Mouse (Mus musculus): ENCODE results near the gene Kcp. TPM values are rescaled to one million over a fixed set of nuclear protein-coding genes. Genes with fewer than 3 reads are reported as not detected.

The Kcp gene
- polyA plus RNA-seq, 2 experiments = 27.1 to 92.4 TPM

DNA sequence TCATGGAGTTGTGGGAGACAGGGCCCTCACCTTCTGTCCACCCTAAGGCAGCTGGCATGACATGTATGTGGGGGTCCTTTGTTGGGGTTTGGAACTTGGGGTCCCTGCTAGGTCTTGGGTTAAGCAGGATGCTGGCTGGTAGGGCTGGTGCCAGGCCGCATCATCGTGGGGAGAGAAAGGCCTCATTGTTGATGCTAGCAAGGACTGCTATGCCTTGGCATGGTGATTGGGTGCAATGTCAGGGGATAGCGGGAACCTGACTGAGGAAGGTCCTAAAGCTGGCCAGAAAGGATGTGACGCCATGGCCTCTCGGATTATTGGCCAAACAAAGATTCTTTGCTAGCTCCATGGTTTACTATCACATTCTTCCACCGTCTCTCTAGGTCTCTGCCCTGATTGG is 68.0 kb downstream of the Kcp start:
- no peak overlapping the region for H3K27ac ChIP-seq (replicated peaks; ENCODE audit: low read depth, low read length)
- H3K4me1 ChIP-seq (ENCODE audit: control insufficient read depth, insufficient read depth, low read length) = peaks cover 23% of the 10 kb centered on the region
- no peak overlapping the region for H3K4me2 ChIP-seq (replicated peaks; ENCODE audit: low read depth, low read length, severe bottlenecking)
- WGBS = 92% methylated on average over 6 of the region's 6 CpGs
- TF ChIP-seq POLR2A (IDR thresholded peaks at IDR 0.05; ENCODE audit: borderline replicate concordance, extremely low read depth, insufficient read depth, insufficient read length) = no peak
- DNase-seq (ENCODE audit: low spot score) (no peak), ATAC-seq (ENCODE audit: low FRiP score, low read depth) (no peak)
- peaks cover 62% of the 10 kb centered on the region for H3K36me3 ChIP-seq (ENCODE audit: control insufficient read depth, insufficient read depth, low read length)
- H3K9ac ChIP-seq (ENCODE audit: low read depth, low read length, severe bottlenecking) = no peak overlapping the region
- H3K9me3 ChIP-seq (ENCODE audit: control insufficient read depth, low read length) = no peaks in the 10 kb centered on the region
- no peak overlapping the region for H3K4me3 ChIP-seq (replicated peaks; ENCODE audit: low read length)
- no peaks in the 10 kb centered on the region for H3K27me3 ChIP-seq (ENCODE audit: control insufficient read depth, insufficient read depth, low read length)

DNA sequence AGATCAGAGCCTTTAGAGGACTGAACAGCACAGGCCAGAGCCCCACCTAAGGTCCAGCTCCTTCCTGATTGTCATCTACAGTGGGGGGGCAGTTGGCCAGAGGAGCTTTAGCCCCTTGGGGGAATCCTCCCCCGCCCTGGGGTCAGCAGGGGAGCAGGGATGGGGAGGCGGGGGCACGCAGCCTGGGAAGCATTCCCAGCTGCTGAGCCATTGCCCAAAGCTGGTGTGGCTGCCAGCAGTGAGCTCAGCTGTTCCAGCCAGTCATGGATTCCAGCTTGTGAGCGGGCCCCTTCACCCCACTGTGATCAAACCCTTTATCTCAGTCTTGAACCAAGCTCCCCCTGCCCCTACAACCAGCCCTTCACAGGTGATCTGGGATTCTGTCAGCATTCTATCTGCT is 68.5 kb downstream of the Kcp start:
- Histone ChIP-seq H3K4me1 (ENCODE audit: control insufficient read depth, insufficient read depth, low read length) (peaks cover 28% of the 10 kb centered on the region), H3K27ac (replicated peaks; ENCODE audit: low read depth, low read length) (no peak overlapping the region), H3K27me3 (ENCODE audit: control insufficient read depth, insufficient read depth, low read length) (no peaks in the 10 kb centered on the region), H3K4me3 (replicated peaks; ENCODE audit: low read length) (no peak overlapping the region), H3K9ac (ENCODE audit: low read depth, low read length, severe bottlenecking) (no peak overlapping the region), H3K36me3 (ENCODE audit: control insufficient read depth, insufficient read depth, low read length) (peaks cover 60% of the 10 kb centered on the region), H3K4me2 (replicated peaks; ENCODE audit: low read depth, low read length, severe bottlenecking) (no peak overlapping the region), H3K9me3 (ENCODE audit: control insufficient read depth, low read length) (no peaks in the 10 kb centered on the region)
- DNase-seq (ENCODE audit: low spot score) (peak; percentile 40), ATAC-seq (ENCODE audit: low FRiP score, low read depth) (no peak)
- TF ChIP-seq POLR2A (IDR thresholded peaks at IDR 0.05; ENCODE audit: borderline replicate concordance, extremely low read depth, insufficient read depth, insufficient read length) = no peak
- WGBS = 81% methylated on average over 4 of the region's 4 CpGs

DNA sequence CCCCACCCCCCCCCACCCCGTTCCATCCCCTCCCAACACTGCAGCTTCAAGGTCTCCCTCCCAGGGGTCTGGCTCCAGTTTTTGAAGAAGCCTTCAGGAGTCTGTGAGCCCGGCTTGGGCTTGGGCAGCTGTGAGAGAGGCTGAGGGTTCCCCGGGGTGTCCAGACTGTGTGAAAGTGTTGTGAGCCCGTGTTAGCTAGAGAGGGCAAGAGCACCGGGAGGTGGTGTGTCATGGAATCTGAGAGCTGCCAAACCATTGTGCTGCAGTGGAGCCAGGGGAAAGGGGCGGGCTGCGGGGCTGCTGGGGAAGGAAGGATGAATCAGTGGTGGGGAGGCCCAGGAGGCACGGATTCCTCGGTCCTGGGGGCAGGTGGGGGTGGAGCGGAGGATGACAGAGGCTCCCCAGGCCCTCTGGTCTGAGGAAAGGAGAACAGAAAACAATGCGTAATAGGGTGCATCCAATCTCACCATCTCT is 71.3 kb downstream of the Kcp start:
- peaks cover 33% of the 10 kb centered on the region for H3K36me3 ChIP-seq (ENCODE audit: control insufficient read depth, insufficient read depth, low read length)
- WGBS = 16% methylated on average over 11 of the region's 11 CpGs
- H3K4me2 ChIP-seq (replicated peaks; ENCODE audit: low read depth, low read length, severe bottlenecking) = peak overlapping the region; percentile 63
- TF ChIP-seq POLR2A (IDR thresholded peaks at IDR 0.05; ENCODE audit: borderline replicate concordance, extremely low read depth, insufficient read depth, insufficient read length) = no peak
- H3K4me1 ChIP-seq (ENCODE audit: control insufficient read depth, insufficient read depth, low read length) = peaks cover 42% of the 10 kb centered on the region
- no peaks in the 10 kb centered on the region for H3K27me3 ChIP-seq (ENCODE audit: control insufficient read depth, insufficient read depth, low read length)
- DNase-seq (ENCODE audit: low spot score) (peak; percentile 66), ATAC-seq (ENCODE audit: low FRiP score, low read depth) (peak; percentile 16; the same call in 1 of the 2 replicates)
- peak overlapping the region; percentile 59 for H3K4me3 ChIP-seq (replicated peaks; ENCODE audit: low read length)
- peak overlapping the region; percentile 83 for H3K27ac ChIP-seq (replicated peaks; ENCODE audit: low read depth, low read length)
- H3K9ac ChIP-seq (ENCODE audit: low read depth, low read length, severe bottlenecking) = peak overlapping the region; percentile 53
- H3K9me3 ChIP-seq (ENCODE audit: control insufficient read depth, low read length) = no peaks in the 10 kb centered on the region

DNA sequence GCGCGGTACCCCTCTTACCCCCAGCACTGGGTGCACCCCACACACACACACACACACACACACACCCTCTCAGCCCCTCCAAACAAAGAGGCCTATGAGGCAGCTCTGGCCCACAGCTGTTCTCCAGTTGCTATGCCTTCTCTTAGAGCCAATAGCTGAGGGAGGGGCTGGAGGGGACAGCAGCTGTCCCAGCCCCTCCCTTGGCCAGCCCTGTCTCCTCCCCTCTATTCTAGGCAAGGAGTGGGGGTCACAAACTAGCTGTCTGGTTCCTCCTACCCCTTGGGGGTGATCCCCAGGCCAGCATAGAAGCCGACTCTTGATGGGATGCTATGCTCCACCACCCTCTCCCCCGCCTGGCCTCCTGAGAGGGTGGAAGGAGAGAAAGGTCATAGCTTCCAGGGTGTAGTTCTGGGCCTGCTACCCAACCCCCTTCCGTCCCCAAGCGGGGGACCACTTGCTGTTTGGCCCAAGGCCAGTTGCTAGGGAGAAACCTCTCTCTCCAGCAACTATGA is 71.8 kb downstream of the Kcp start:
- Histone ChIP-seq H3K36me3 (ENCODE audit: control insufficient read depth, insufficient read depth, low read length) (peaks cover 28% of the 10 kb centered on the region), H3K9ac (ENCODE audit: low read depth, low read length, severe bottlenecking) (peak overlapping the region; percentile 53), H3K9me3 (ENCODE audit: control insufficient read depth, low read length) (no peaks in the 10 kb centered on the region), H3K4me1 (ENCODE audit: control insufficient read depth, insufficient read depth, low read length) (peaks cover 42% of the 10 kb centered on the region), H3K4me2 (replicated peaks; ENCODE audit: low read depth, low read length, severe bottlenecking) (peak overlapping the region; percentile 63), H3K27me3 (ENCODE audit: control insufficient read depth, insufficient read depth, low read length) (no peaks in the 10 kb centered on the region), H3K4me3 (replicated peaks; ENCODE audit: low read length) (peak overlapping the region; percentile 59), H3K27ac (replicated peaks; ENCODE audit: low read depth, low read length) (peak overlapping the region; percentile 83)
- TF ChIP-seq POLR2A (IDR thresholded peaks at IDR 0.05; ENCODE audit: borderline replicate concordance, extremely low read depth, insufficient read depth, insufficient read length) = no peak
- ATAC-seq (ENCODE audit: low FRiP score, low read depth) (peak; percentile 71), DNase-seq (ENCODE audit: low spot score) (peak; percentile 87)
- 16% methylated on average over 4 of the region's 6 CpGs for WGBS

DNA sequence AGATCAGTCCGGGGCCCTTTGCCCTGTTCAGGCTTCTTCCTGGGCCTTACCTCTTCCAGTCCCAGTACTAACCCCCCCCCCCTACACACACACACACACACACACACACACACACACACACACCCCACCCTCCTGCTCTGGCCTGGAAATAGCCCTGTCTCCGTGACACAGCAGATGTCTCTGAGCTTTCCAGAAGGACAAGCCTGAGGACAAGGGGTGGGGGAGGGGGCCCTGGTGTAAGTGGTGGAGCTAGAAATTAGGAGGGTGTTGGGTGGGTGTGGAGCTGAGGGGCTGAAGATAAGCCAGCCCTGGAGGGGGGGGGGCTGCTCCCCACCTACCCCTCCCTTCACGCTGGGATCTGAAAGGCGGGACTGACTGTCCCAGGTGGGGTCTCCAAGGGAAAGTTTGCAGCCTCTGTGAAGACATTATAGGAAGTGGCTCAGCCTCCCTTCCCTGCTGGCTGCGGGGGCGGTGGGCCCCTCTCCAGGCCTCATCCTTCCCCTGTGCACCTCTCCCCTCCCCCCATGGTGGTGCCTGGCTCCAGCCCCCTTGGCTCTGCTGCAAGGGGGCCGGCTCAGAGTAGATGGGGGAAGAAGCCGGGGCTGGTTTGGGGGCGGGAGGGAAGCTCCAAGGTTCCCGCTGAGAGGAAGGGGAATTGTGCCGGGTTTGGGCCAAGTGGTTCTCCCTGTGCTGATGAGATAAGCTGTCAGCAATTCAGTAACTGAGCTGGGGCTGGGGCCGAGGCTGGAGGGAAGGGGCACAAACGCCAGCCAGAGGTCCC is 72.7 kb downstream of the Kcp start:
- WGBS = 6% methylated on average over 10 of the region's 13 CpGs

More for the DNA sequence above, 72.7 kb downstream of the Kcp start:
- H3K9ac ChIP-seq (ENCODE audit: low read depth, low read length, severe bottlenecking) = peak overlapping the region; percentile 58
- peaks cover 20% of the 10 kb centered on the region for H3K36me3 ChIP-seq (ENCODE audit: control insufficient read depth, insufficient read depth, low read length)
- ATAC-seq (ENCODE audit: low FRiP score, low read depth) (peak; percentile 69), DNase-seq (ENCODE audit: low spot score) (peak; percentile 82)
- H3K9me3 ChIP-seq (ENCODE audit: control insufficient read depth, low read length) = no peaks in the 10 kb centered on the region
- H3K27ac ChIP-seq (replicated peaks; ENCODE audit: low read depth, low read length) = peak overlapping the region; percentile 83
- no peaks in the 10 kb centered on the region for H3K27me3 ChIP-seq (ENCODE audit: control insufficient read depth, insufficient read depth, low read length)
- no peak for TF ChIP-seq POLR2A (IDR thresholded peaks at IDR 0.05; ENCODE audit: borderline replicate concordance, extremely low read depth, insufficient read depth, insufficient read length)
- H3K4me3 ChIP-seq (replicated peaks; ENCODE audit: low read length) = peak overlapping the region; percentile 59
- H3K4me1 ChIP-seq (ENCODE audit: control insufficient read depth, insufficient read depth, low read length) = peaks cover 42% of the 10 kb centered on the region
- H3K4me2 ChIP-seq (replicated peaks; ENCODE audit: low read depth, low read length, severe bottlenecking) = peak overlapping the region; percentile 63

All from limb, embryonic 14.5 days (tissue).